Mouse (Mus musculus): ENCODE measurements around the gene Wdr92.

GRCm38 (mm10) chr11:17188786-17189185, 6.9 kb downstream of the Wdr92 start:
- no peak for TF ChIP-seq CTCF (IDR thresholded peaks at IDR 0.05; ENCODE audit: low read depth)
- no peak for TF ChIP-seq EP300 (IDR thresholded peaks at IDR 0.05; ENCODE audit: low read depth)
